Mouse (Mus musculus): ENCODE measurements around the gene Capn3.

GRCm38 (mm10) chr2:120447306-120447705 is 8.5 kb upstream of the Capn3 start:
- TF ChIP-seq CTCF (IDR thresholded peaks at IDR 0.05; ENCODE audit: low read depth) (no peak; the same call in 1 of the 2 replicates), EP300 (optimal IDR thresholded peaks at IDR 0.05) (no peak)

Measured in stomach, postnatal 0 days (tissue).